Mouse (Mus musculus): ENCODE measurements around the gene Tex261.

Gene Tex261

DNA sequence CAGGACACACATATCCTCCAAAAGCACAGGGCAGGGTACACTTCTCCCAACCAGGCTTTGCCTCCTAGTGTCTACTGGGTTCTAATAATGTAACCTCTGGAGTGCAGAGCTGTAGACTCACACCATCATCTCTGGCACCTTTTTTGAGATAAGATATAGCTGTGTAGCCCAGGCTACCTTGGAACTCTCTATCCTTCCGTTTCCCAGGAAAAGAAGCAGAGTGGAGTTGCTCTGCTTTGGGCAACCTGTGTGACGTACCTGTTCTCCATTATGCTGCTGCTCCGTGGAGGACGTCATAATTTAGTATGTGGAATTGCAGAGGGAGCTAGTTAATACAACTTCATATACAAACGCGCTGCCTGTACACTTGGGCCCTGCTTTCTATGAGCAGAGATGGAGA is 13.3 kb downstream of the Tex261 start, which contains the start of gene Ankrd53:
TSS of gene Ankrd53 (plus strand) at position 301 of the 400 bp plus-strand sequence.
- no peak for DNase-seq (ENCODE audit: low read depth, low spot score)

DNA sequence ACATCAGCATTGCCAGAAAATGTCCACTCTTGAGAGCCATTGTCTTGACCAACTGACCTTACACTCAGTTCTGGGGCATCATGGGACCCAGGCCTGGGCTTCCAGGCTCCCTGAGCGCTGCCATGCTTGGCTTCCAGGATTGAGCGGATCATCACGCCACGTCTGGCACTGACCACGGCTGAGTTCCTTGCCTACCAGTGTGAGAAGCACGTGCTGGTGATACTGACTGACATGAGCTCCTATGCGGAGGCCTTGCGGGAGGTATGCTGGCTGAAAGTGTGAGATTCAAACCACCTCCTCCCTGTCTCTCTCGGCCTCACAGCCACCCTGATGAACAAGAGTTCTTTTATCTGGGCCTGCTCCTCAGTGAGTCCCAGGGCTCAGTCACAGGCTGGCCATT is 19.6 kb downstream of the Tex261 start:
- no peak for DNase-seq (ENCODE audit: low read depth, low spot score)

DNA sequence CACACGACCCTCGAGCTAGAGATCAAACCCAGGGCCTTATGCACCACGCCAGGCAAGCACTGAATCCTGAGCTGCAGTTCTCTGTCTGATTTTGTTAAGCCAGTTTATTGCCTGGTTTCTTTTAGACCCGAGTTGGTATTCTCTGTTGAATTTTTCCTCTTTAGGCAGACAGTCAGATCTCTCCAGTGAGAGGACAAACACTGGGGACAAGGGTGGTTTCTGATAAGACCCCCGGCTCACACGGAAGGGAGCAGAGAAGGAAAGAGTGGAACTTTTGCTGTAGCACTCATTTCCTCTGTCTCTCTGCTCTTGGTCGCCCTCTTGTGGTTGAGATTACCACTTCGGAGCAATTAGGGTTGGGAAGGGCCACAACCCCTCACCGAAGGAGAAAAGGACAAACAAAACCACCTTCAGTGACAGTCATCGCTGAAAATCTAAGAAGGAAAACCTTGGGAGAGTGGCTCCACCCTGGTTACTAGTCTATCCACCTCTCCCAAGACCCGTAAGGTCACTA is 25.4 kb downstream of the Tex261 start:
- peak; percentile 70 for DNase-seq (ENCODE audit: low read depth, low spot score)

DNA sequence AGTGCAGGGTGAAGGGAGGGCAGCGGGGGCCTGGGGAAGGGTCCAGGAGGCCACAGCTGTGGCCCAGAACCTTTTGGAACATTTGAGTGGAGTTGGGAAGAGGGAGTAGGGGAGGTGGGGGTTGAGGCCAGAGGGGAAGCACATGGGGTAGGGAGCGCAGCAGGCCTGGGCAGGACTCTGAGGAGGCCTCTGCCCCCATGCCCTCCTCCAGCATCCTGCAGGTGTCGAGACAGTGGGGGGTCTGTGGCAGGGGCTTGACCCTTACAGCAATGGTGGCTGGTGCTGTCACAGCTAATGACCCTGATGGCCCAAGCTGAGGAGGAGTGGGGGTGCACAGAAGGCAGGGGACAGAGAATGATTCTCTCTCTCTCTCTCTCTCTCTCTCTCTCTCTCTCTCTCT is 26.3 kb downstream of the Tex261 start:
- DNase-seq (ENCODE audit: low read depth, low spot score), result no peak

DNA sequence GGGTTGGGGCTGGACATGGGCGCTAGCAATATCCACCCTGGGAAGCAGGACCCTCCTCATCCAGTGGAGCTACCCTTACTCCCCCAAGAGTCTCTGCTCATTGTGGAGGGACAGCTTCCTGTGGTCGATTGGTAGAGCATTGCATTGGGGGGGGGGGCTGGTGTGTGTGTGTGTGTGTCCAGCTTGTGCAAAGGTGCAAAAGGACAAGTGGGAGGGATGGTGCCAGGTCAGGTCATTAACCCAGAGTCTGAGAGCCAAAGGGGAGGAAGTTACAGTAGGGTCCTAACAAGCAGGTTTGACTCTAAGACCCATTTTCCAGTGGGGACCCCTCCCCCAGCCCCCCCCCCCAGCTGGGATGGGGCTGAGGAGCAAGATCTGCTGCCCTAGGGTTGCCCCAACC is 30.1 kb downstream of the Tex261 start:
- DNase-seq (ENCODE audit: low read depth, low spot score), result no peak

DNA sequence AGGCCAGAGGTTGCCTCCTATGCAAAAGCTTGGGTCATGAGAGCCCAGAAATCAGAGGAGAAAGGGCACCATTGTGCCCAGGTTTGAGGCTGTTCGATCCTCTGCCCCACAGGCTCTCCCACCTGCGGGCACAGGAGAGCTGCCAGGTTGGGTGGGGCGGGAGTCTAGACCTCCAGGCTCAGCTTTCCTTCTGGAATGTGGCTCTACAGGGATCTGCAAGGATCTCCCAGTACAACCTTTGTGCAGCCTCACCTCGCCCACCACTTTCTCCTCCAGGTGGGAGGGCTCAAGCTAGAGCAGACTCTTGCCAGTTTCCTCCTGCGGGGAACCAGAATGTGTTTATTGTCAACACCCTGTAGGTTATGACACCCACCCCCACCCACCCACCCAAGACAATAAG is 31.1 kb downstream of the Tex261 start:
- no peak for DNase-seq (ENCODE audit: low read depth, low spot score)

DNA sequence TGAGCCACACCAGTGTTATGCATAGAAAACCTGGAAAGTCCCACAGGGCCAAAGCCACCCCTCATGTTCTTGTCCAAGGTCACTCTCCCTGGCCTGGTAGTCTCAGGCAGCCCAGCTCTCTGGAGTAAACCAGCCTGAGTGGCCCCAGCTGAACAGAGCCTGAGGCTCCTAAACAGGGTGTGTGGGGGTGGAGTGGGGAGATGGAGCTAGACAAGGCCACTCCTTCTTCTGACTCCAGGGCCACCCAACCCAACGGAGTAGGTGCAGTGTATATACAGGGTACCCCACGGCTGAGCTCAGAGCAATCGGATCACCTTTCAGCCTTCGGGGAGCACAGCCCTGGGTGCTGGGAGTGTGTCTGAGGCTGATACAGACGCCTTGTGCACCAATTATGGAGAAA is 31.5 kb downstream of the Tex261 start:
- no peak for DNase-seq (ENCODE audit: low read depth, low spot score)

DNA sequence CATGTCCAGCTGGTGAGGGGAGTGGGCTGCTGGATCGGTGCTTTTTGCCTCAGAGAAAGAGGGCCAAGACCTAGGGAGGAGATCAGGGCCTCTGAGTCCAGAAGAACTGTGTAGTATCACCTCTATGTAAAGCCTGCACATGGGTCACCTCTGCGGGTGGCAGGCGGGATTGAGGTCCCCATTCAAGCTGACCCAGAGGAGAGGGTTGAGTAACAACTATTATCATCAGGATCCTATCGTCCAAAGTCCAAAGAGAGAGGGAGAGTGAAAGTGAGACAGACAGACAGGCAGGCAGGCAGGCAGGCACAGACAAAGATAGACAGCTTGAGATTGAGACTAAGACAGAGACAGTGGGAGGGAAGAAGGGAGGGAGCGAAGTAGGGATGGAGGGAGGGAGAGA is 32.4 kb downstream of the Tex261 start:
- no peak for DNase-seq (ENCODE audit: low read depth, low spot score)

DNA sequence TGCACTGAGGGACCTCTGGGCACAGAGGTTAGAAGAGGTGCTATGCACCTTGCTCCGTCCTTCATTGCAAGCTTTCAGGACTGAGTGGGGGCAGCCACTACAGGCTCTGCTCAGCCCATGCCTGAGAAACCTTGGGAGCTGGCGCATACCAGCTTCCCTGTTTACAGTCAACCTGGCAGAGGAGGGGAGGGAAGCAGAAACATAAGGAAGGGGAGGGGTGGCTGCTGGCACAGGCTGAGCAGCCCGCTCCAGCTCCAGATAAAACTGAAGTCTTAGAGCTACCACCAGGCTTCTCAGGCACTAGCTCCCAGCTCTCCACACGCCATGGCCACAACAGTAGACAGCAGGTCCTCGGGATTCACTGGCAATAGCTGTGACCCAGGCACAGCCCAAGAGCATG is 32.9 kb downstream of the Tex261 start, which contains the start of gene Atp6v1b1:
TSS of gene Atp6v1b1 (plus strand) at position 230 of the 400 bp plus-strand sequence.
- DNase-seq (ENCODE audit: low read depth, low spot score), result no peak

DNA sequence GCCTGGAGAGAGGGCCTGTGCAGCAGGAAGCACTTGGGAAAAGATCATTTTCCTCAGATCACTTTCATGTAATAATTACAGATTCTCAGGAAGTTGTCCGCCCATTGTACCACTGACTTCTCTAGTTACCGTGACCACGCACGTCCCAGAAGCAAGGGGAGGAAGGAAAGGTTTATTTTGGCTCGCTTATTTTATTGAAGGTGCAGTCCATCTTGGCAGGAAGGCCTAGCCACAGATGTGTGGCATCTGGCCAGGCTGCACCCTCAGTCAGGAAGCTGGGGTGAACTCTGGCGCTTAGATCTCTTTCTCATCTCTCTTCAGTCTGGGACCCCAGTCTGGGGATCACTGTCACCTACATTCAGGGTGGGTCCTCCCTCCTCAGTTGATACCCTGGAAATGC is 37.0 kb downstream of the Tex261 start:
- DNase-seq (ENCODE audit: low read depth, low spot score), result no peak

DNA sequence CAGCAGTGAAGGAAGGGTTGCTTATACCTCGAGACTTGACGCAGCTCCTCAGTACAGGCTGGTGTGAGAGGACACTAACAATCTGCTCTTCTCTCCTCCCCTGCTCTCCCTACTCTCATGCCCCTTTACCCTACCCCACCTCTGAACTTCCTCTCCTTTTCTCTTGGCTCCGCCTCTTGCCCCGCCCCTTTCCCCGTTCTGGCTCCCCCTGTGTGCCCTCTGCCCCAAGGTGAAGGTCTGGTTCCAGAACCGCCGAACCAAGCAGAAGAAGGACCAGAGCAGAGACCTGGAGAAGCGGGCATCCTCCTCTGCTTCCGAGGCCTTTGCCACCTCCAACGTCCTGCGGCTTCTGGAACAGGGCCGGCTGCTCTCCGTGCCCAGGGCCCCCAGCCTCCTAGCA is 38.3 kb downstream of the Tex261 start:
- DNase-seq (ENCODE audit: low read depth, low spot score), result no peak

DNA sequence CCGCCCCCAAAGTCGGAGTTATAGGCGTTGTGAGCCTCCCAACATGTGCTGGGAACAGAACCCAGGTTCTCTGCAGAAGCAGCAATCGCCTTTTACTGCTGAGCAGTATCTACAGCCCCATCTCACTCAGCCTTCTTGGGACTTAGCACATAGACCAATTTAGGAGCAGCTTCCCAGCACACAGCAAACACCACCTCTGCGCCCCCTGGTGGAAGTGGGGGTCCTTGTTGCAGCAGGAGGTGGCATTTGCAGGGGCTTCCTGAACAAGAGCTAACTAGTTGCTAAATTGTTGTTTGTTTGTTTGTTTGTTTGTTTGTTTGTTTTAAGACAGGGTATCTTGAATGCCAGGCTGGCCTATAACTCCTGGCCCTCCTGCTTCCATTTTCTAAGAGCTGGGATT is 44.5 kb downstream of the Tex261 start:
- peak; percentile 77 for DNase-seq (ENCODE audit: low read depth, low spot score)

DNA sequence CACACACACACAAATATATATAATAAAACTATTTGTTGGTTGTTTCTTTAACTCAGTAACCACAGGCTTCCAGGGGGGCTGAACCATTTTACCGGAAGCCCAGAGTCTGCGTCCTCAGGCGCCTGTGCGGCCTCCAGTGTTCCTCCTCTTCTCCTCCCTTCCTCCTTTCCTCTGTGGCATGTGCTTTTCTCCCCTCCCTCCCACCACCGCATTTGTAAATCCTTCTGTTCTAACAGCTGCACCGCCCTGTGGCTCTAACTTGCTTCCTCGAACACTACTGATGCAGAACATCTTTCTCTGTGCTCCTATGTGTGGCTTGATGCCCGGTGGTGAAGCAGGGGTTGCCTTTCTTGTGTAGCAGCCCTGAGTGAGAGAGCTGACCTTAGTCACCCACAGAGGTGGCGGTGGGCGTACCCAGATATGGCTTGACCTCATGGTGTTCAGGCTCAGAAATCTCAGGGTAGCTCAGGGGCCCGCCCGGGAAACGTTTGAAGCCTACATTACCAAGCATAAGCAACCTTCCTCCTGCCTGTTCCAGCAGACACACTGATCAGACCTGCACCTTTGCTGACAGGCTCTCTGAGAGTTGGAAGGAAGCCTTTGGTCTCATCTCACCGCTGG is 46.2 kb downstream of the Tex261 start:
- no peak for DNase-seq (ENCODE audit: low read depth, low spot score)

DNA sequence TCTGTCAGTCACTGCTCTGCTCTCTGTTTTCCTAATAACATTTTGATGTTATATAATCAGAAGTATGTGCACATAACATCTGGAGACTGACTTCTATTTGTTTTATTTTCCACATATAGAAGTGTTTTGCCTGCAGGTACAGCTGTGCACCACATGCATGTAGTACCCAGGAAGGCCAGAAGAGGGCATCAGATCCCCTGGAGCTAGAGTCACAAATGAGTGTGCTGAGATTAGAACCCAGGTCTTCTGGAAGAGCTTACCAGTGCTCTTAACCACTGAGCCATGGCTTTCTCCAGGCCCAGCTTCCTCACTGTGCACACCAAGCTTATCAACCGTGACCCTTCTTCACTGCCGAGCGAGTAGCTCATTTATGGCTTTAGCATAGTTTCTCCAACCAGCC is 47.1 kb downstream of the Tex261 start:
- no peak for DNase-seq (ENCODE audit: low read depth, low spot score)

DNA sequence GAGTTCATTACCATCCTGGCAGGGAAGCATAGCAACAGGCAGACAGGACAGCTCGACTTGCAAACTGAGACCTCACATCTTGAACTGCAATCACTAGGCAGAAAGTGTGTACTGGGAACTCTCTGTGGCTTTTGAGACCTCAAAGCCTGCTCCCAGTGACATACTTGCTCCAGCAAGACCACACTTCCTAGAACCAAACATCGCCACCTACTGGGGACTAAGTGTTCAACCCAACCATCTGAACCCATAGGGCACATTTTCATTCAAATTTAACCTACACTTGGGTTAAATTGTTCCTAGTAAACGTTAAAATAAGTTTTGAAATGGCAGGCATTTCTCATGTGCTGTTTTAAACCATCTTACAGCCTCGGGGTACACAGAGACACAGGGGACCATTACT is 48.4 kb downstream of the Tex261 start:
- no peak for DNase-seq (ENCODE audit: low read depth, low spot score)

DNA sequence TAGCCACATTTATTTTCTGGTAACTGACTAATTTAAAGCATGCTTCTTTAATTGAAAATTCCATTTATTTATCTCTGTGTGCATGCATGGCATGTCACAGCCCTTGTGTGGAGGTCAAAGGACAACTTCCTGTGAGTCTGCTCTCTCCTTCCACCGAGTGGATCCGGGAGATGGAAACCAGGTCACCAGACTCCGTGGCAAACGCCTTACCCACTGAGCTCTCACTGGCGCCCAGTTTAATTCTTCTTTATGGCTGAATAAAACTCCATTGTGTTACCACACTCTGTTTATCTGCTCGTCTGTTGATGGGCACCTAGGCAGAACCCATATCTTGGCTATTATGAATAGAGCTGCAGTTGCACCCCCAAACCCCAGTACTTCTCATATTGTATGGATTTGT is 53.1 kb downstream of the Tex261 start:
- DNase-seq (ENCODE audit: low read depth, low spot score), result no peak

All from mesoderm, embryonic 11.5 days (tissue).